Mouse (Mus musculus): ENCODE results near the gene Gm28051. TPM values are rescaled to one million over a fixed set of nuclear protein-coding genes. Genes with fewer than 3 reads are reported as not detected.

Gm28051 gene
- polyA plus RNA-seq (2014; fragmentation: Illumina TruSeq; extraction: RNeasy Lipid Tissue Mini Kit (QIAGEN cat#74804); ENCODE audit: low read depth, low replicate concordance), result not detected

DNA sequence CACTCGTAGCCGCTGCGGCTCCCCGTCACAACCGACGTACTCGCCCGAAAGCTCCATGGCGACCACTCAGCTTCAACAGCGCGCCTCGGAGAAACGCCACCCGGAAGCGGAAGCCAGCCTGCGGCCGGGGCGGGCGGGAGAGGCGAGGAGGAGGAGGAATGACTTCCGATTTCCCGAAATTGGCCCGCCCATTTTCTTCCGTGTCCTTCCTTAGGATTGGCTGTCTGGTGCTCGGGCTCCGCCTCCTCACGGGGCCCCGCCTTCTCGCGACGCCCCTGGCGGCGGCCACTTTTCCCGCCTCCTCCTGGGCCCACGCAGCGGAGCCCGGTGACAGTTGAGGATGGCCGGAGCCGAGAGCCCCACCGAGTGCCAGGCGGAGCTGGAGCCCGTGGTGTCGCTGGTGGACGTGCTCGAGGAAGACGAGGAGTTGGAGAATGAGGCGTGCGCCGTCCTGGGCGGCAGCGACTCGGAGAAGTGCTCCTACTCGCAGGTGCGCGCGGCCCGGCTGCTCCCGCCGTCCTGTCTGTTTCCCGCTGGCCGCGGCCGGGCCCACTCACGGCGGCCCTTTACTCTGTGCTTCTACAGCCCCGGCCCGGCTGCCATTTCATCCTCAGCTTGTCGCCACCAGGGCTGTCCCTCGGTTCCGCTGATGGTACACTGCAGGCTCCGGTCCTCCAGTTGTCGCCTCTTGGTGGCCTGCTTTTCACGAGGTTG, at the start of gene Gm28051, which contains the start of the genes Gon7 and Ubr7:
Gm28051 (minus strand) TSS at position 77 of the 714 bp plus-strand sequence.
Gon7 (minus strand) TSS at position 115 of the 714 bp plus-strand sequence.
Ubr7 (plus strand) TSS at position 279 of the 714 bp plus-strand sequence.

DNA sequence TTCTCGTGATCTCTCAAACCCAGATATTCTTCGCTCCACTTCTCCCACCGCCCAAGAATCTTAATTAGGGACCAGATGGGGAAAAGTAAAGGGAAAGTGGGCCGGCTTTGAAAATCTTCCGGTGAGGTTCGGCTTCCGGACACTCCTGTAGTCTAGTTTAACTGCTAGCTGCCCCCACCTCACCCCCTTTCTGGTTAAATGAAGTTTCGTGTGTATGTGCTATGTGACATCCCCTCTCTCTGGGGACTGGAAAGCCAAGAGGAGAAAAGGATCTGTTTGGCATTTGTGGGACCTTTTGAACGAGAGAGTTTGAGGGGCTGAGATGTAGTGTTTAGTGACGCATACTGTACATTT, 815 bp upstream of the Gm28051 start, which contains the start of gene Gm20604:
Gm20604 (minus strand) TSS at position 270 of the 354 bp plus-strand sequence.

DNA sequence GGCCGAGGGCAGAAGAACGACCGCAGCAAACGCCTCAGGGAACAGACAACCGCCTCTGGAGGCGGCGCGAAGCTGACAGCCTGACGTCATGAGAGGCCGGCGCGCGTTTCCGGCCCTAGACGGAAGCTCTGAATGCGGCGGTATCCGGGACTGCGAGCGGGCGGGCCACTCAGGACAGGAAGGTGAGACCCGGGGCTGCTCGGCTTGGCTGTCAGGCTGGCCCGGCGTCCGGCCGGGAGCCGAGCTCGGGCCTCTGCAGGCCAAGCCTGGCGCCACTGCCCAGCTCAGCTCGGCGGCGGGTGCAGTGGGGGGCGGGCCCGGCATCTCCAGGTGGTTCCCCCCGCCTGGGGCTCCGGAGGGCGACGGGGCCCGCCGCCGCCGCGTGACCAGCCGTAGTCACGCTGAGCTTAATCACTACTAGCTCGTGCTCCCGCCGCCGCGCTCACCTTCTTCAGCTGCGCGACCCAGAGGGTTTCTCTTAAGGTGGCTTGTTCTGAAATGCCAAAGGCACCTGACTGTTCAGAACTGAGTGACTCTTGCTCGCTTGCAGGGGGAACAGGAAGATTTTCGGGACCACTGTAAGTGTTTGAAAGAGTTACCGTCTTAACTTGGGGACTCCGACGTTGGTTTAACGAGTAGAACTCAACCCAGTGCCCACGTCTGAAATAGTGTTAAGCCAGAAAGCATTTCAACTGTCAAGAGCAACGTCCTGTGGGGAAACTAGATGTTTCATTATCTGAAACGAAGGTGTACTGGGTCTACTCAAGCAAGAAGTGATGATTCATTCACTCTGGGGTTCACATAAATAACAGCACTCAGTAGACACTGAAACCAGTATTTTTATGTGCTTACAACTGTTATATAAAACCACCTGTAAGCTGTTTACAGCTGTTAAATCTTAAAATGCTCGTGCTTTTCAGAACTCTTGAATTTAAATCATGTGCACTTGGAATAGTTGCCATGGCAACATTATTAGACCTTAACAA, 13.7 kb downstream of the Gm28051 start, which contains the start of the genes Moap1 and Tmem251:
Moap1 (minus strand) TSS at position 73 of the 986 bp plus-strand sequence.
Tmem251 (plus strand) TSS at position 174 of the 986 bp plus-strand sequence.

DNA sequence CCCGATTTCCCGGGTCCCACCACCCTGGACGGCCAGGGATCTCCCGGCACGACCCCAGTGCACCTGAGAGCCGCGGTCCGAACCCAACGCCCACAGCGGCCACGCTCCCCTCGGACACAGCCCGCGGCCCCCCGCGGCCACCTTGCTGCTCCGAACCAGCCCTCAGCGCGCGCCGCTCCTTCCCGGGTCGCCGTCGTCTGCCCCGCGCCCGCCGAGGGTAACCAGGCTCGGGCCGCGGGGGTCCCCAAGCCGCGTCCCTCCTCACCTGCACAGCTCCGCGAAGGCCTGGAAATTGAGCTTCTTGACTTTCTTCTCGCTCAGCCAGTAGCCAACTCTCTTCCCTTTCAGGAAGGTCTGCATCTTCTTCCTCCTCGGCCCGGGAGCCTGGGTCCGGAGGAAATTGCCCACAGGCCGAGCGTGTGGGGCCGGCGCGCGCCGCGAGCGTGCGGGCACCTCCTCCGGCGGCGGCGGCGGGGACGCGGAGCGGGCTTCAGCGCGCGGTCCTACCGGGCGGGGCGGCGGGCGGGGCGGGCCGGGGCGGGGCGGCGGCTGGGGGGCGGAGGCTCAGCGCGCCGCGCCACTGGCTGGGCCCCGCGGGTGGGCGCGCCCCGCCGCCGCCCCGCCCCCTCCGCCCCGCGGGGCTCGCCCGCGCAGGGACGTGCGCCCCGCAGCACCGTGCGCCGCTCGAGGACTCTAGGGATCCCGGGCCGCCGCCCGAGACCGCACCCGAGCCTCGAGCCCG, 52.9 kb downstream of the Gm28051 start, which contains the start of gene Itpk1:
Itpk1 (minus strand) TSS at position 474 of the 742 bp plus-strand sequence.

Other genes with a start within 250 kb of the Gm28051 start
- 151 TPM for gene Chga, start 202.8 kb downstream of the Gm28051 start, polyA plus RNA-seq (2014; fragmentation: Illumina TruSeq; extraction: RNeasy Lipid Tissue Mini Kit (QIAGEN cat#74804); ENCODE audit: low read depth, low replicate concordance)
- gene Itpk1, start 52.8 kb downstream of the Gm28051 start, polyA plus RNA-seq (2014; fragmentation: Illumina TruSeq; extraction: RNeasy Lipid Tissue Mini Kit (QIAGEN cat#74804); ENCODE audit: low read depth, low replicate concordance), result 1.4 TPM
- gene Moap1, start 14.1 kb downstream of the Gm28051 start, polyA plus RNA-seq (2014; fragmentation: Illumina TruSeq; extraction: RNeasy Lipid Tissue Mini Kit (QIAGEN cat#74804); ENCODE audit: low read depth, low replicate concordance), result 8.2 TPM
- 13.6 TPM for gene Tmem251, start 14.0 kb downstream of the Gm28051 start, polyA plus RNA-seq (2014; fragmentation: Illumina TruSeq; extraction: RNeasy Lipid Tissue Mini Kit (QIAGEN cat#74804); ENCODE audit: low read depth, low replicate concordance)
- 17.8 TPM for gene Gon7, start within 50 bp of the Gm28051 start, polyA plus RNA-seq (2014; fragmentation: Illumina TruSeq; extraction: RNeasy Lipid Tissue Mini Kit (QIAGEN cat#74804); ENCODE audit: low read depth, low replicate concordance)
- 43.1 TPM for gene Ubr7, start 202 bp upstream of the Gm28051 start, polyA plus RNA-seq (2014; fragmentation: Illumina TruSeq; extraction: RNeasy Lipid Tissue Mini Kit (QIAGEN cat#74804); ENCODE audit: low read depth, low replicate concordance)
- gene Gm20604, start 907 bp upstream of the Gm28051 start, polyA plus RNA-seq (2014; fragmentation: Illumina TruSeq; extraction: RNeasy Lipid Tissue Mini Kit (QIAGEN cat#74804); ENCODE audit: low read depth, low replicate concordance), result 18.0 TPM
- gene Btbd7, start 120.7 kb upstream of the Gm28051 start, polyA plus RNA-seq (2014; fragmentation: Illumina TruSeq; extraction: RNeasy Lipid Tissue Mini Kit (QIAGEN cat#74804); ENCODE audit: low read depth, low replicate concordance), result 69.7 TPM
- not detected for gene Cox8c, start 141.6 kb upstream of the Gm28051 start, polyA plus RNA-seq (2014; fragmentation: Illumina TruSeq; extraction: RNeasy Lipid Tissue Mini Kit (QIAGEN cat#74804); ENCODE audit: low read depth, low replicate concordance)
- gene Unc79, start 191.1 kb upstream of the Gm28051 start, polyA plus RNA-seq (2014; fragmentation: Illumina TruSeq; extraction: RNeasy Lipid Tissue Mini Kit (QIAGEN cat#74804); ENCODE audit: low read depth, low replicate concordance), result 2.2 TPM